Mouse (Mus musculus) midbrain, embryonic 11.5 days (tissue): ENCODE measurements around the gene Gm15217. TPM values are rescaled to one million over a fixed set of nuclear protein-coding genes. Genes with fewer than 3 reads are reported as not detected.

ENCODE experiments used
- ATAC-seq: fragments of 200-750 bp; cut with Nextera tagmentation; 2 replicates; pipeline ENCODE4 v1.8.0; 2017; ENCODE audit warnings: moderate TSS enrichment, moderate library complexity; ENCODE audit not compliant: low FRiP score
- DNase-seq: peaks from one replicate; pipeline ENCODE4 v3.0.0; 2015; ENCODE audit warnings: low spot score; ENCODE audit errors: missing footprints
- H3K27ac ChIP-seq: fragments of 300-500 bp; sonication (generic); 2 replicates; pipeline ENCODE4 v1.5.1; 2014; ENCODE audit warnings: low read depth, low read length
- H3K27me3 ChIP-seq: fragments of 300-500 bp; sonication (generic); 2 replicates; pipeline ENCODE4 v1.6.1; 2014; ENCODE audit warnings: mild to moderate bottlenecking, low read length, moderate library complexity, mixed read lengths; ENCODE audit not compliant: control insufficient read depth, insufficient read depth
- H3K36me3 ChIP-seq: fragments of 300-500 bp; sonication (generic); 2 replicates; pipeline ENCODE4 v1.6.1; 2014; ENCODE audit warnings: mild to moderate bottlenecking, low read length, moderate library complexity, mixed read lengths; ENCODE audit not compliant: control insufficient read depth, insufficient read depth
- H3K4me1 ChIP-seq: fragments of 300-500 bp; sonication (generic); 2 replicates; pipeline ENCODE4 v1.6.1; 2014; ENCODE audit warnings: low read length; ENCODE audit not compliant: control insufficient read depth, insufficient read depth
- H3K4me2 ChIP-seq: fragments of 300-500 bp; sonication (generic); 2 replicates; pipeline ENCODE4 v1.6.1; 2014; ENCODE audit warnings: mild to moderate bottlenecking, moderate library complexity
- H3K4me3 ChIP-seq: fragments of 300-500 bp; sonication (generic); 2 replicates; pipeline ENCODE4 v1.5.1; 2014; ENCODE audit warnings: low read depth, low read length
- H3K9ac ChIP-seq: fragments of 300-500 bp; sonication (generic); 2 replicates; pipeline ENCODE4 v1.6.1; 2014; ENCODE audit warnings: low read length
- H3K9me3 ChIP-seq: fragments of 300-500 bp; sonication (generic); 2 replicates; pipeline ENCODE4 v1.6.1; 2016; ENCODE audit warnings: low read length; ENCODE audit not compliant: control insufficient read depth
- WGBS: fragments of 180-500 bp; shearing (Covaris S2); extraction: QIAGEN DNeasy Blood & Tissue Kit; methylation state at CpG from one replicate; pipeline ENCODE4 v1.1.7; 2014; 5-methylcytosine and 5-hydroxymethylcytosine counted together
- polyA plus RNA-seq: library from polyadenylated mRNA; unstranded; fragments of >200 nt; fragmentation: Nextera tagmentation; extraction: Ambion mirVana; gene quantifications from 2 replicates; pipeline ENCODE4 v1.2.1, GENCODE M21; 2014

Gm15217 gene
- polyA plus RNA-seq, 1 experiment from 2014 or later: not detected

DNA sequence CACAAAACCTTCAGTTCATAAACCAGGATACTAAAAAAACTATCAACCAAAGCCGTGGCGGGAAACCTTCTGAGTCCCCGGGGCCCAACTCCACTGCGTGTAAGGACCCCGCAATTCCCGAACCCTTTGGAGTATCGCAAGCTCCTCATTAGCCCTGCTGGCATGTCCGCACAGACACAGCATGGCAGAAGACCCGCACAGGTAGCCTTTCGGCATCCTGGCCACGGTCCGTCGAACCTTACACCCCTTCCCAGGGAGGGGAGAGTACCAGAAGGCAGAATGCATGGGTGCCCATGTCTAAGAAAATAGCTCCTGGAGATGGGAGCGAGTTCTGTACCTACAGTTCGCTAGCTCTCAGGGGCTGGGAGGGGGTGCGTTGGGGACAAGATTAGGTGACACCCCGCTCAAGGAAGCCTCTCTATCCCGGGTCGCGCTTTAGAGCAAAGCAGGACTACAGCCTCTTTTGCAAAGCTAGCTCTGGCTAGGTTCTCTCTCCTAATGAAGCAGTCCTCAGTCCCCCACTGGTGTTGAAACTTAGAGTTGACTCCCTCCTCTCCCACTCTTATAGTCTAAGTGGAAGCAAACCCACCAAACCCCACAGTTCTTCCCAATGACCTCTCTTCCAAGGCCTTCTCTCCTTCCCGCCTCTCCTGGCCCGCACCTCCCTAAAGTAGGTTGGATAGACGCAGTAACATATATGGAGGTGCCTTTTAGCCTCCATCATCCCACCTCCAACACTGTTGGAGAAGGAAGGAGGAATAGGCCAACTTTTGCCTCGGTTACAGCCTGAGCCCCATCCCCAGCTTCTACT lies 10.4 kb downstream of the Gm15217 start:
- peak overlapping the region; percentile 43 for H3K4me2 ChIP-seq
- ATAC-seq (no peak), DNase-seq (peak; percentile 92)
- H3K27ac ChIP-seq: no peak overlapping the region
- no peak overlapping the region for H3K9ac ChIP-seq
- peaks cover 15% of the 10 kb centered on the region for H3K4me1 ChIP-seq
- H3K36me3 ChIP-seq: no peaks in the 10 kb centered on the region
- H3K27me3 ChIP-seq: peaks cover 73% of the 10 kb centered on the region
- 4% methylated on average over 24 of the region's 24 CpGs for WGBS
- peak overlapping the region; percentile 24 for H3K4me3 ChIP-seq
- H3K9me3 ChIP-seq: no peaks in the 10 kb centered on the region

- peak; percentile 93 for DNase-seq
- Histone ChIP-seq H3K36me3 (no peaks in the 10 kb centered on the region), H3K9me3 (no peaks in the 10 kb centered on the region), H3K4me3 (peak within 1 kb of the TSS; percentile 24), H3K27ac (no peak within 1 kb of the TSS), H3K4me1 (peaks cover 15% of the 10 kb centered on the region), H3K9ac (no peak within 1 kb of the TSS), H3K27me3 (peaks cover 66% of the 10 kb centered on the region), H3K4me2 (peak within 1 kb of the TSS; percentile 43)
- WGBS: 1% methylated on average over 26 of the region's 26 CpGs
- no peak for ATAC-seq
Measured at GRCm38 (mm10) chr14:46390249-46390775, 11.1 kb downstream of the Gm15217 start, which contains the start of gene Bmp4. Gene Bmp4 (minus strand): TSS chr14:46390669.

DNA sequence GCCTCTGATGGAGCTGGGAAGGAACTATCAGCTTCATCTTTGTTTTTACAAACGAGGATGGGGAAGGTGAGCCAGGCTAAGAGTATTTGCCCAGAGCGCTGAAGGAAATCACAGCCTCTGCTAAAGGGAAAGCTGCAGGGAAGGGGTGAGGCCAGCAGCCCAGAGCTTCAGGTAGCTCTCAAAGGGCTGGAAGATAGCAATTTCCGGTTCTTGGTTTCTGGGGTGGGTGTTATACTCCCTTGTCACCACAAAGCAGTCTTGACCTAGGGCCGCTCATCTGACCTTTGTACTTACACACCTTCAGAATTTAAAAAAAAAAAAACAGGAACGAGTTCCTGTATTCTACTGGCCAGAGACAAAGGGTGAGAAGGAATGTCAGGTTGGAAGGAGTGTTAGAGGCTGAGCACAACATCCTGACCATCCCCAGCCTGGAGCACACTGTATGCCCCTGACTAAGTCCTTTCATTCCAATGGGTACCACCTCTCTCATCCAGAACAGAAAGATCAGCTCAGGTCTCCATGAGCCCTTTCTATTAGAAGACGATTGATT lies 12.5 kb downstream of the Gm15217 start:
- Histone ChIP-seq H3K27ac (no peak overlapping the region), H3K4me1 (peaks cover 11% of the 10 kb centered on the region; the same call in 1 of the 2 replicates), H3K4me3 (no peak overlapping the region), H3K36me3 (no peaks in the 10 kb centered on the region), H3K9me3 (no peaks in the 10 kb centered on the region), H3K27me3 (peaks cover 58% of the 10 kb centered on the region), H3K4me2 (no peak overlapping the region), H3K9ac (no peak overlapping the region)
- WGBS: 57% methylated on average over 6 of the region's 6 CpGs
- no peak for ATAC-seq
- DNase-seq: peak; percentile 81

DNA sequence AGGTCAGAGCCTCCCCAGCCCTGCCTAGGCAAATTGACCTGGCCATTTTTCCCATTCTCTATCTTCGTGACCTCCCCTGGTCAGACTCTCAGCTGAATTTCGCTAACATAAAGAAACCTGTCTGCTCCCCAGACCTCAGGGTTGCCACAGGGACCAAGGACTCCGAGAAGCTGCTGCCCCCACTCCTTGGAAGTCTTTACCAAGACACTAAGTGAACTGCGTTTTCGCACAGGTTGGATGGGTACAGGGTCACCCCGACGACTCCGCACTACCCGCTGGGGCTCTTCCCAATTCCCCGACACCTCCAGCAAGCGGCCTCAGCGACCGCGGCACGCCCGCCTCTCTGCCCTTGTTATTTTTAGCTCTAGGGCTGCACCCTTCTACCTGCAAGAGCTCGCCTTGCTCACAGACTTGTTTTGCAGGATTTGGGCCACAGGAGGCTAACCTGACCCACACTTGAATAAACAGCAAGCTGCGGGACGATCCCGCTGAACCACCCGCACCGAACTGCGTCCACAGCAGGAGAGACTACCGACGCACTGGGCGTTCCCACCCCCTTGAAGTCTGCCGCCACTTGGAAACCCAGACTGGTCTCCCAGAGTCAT lies 19.0 kb downstream of the Gm15217 start:
- 2% methylated on average over 27 of the region's 27 CpGs for WGBS
- Histone ChIP-seq H3K27ac (no peak overlapping the region), H3K4me3 (peak overlapping the region; percentile 20; the same call in 1 of the 2 replicates), H3K27me3 (peaks cover 32% of the 10 kb centered on the region), H3K4me1 (peaks cover 4% of the 10 kb centered on the region; the same call in 1 of the 2 replicates), H3K36me3 (no peaks in the 10 kb centered on the region), H3K4me2 (peak overlapping the region; percentile 38), H3K9me3 (no peaks in the 10 kb centered on the region), H3K9ac (no peak overlapping the region; the same call in 1 of the 2 replicates)
- DNase-seq: peak; percentile 92
- ATAC-seq: no peak

GRCm38 (mm10) chr14:46399925-46400324 lies 20.7 kb downstream of the Gm15217 start:
- H3K36me3 ChIP-seq: no peaks in the 10 kb centered on the region
- no peak overlapping the region for H3K27ac ChIP-seq
- H3K9ac ChIP-seq: no peak overlapping the region
- H3K4me2 ChIP-seq: no peak overlapping the region
- ATAC-seq: no peak
- 54% methylated on average over 2 of the region's 2 CpGs for WGBS
- H3K9me3 ChIP-seq: no peaks in the 10 kb centered on the region
- no peak overlapping the region for H3K4me3 ChIP-seq
- peaks cover 4% of the 10 kb centered on the region; the same call in 1 of the 2 replicates for H3K4me1 ChIP-seq
- no peak for DNase-seq
- H3K27me3 ChIP-seq: peaks cover 29% of the 10 kb centered on the region

- Histone ChIP-seq H3K9me3 (no peaks in the 10 kb centered on the region), H3K4me2 (no peak overlapping the region), H3K36me3 (no peaks in the 10 kb centered on the region), H3K4me1 (no peaks in the 10 kb centered on the region), H3K4me3 (no peak overlapping the region), H3K9ac (no peak overlapping the region), H3K27me3 (no peaks in the 10 kb centered on the region), H3K27ac (no peak overlapping the region)
- DNase-seq: no peak
- 93% methylated on average over 3 of the region's 3 CpGs for WGBS
- no peak for ATAC-seq
Measured at GRCm38 (mm10) chr14:46408319-46408718, 29.1 kb downstream of the Gm15217 start.

DNA sequence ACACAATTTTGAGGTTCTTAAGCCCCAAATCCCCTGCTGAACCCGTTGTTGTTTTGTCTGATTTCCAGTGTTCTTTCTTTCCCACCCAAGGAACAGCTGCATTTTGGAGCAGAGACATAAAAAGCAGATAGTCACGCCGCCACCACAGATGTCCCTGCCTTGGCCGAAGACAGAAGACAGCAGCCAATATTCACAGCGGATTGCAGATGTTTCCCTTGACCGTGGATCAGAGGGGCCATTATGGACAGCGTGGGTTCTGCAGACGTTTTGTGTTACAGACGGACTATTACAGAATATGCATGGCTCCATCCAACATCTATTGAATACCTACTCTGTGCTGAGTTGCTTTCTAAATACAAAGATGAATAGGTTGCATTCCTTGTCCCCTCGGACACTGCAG lies 29.8 kb downstream of the Gm15217 start:
- DNase-seq (no peak), ATAC-seq (no peak)
- no peaks in the 10 kb centered on the region for H3K9me3 ChIP-seq
- no peak overlapping the region for H3K9ac ChIP-seq
- no peaks in the 10 kb centered on the region for H3K4me1 ChIP-seq
- H3K36me3 ChIP-seq: no peaks in the 10 kb centered on the region
- H3K27ac ChIP-seq: no peak overlapping the region
- 87% methylated on average over 10 of the region's 10 CpGs for WGBS
- no peak overlapping the region for H3K4me2 ChIP-seq
- no peaks in the 10 kb centered on the region for H3K27me3 ChIP-seq
- no peak overlapping the region for H3K4me3 ChIP-seq

DNA sequence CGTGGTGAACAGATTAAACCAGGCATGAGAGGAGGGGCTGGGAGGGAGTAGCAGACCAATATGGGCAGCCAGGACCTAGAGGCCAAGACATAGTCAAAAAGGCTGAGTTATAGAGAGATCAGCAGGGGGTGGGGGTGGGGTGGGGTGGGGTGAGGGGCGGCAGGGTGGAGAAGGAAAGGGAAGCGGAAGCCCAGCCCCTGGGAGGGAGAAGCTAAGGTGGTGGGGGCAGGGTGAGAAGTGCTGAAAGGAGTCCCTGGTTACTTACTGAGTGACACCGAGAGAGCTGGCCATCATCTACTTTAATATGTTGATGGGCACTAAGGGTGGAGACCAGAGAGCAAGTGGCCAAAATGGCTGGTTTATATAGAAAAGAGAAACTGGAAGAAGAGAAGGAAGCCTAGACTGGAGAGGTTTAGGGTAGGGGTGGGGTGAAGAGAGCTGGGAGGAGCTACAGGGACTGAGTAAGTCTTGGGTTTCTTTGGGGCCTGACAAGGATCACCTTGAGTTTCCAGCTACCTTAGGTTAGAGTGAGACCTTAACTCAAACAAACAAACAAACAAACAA lies 31.4 kb downstream of the Gm15217 start:
- no peaks in the 10 kb centered on the region for H3K9me3 ChIP-seq
- H3K27me3 ChIP-seq: no peaks in the 10 kb centered on the region
- H3K4me3 ChIP-seq: no peak overlapping the region
- H3K27ac ChIP-seq: no peak overlapping the region
- WGBS: 53% methylated on average over 4 of the region's 4 CpGs
- ATAC-seq: no peak
- no peaks in the 10 kb centered on the region for H3K36me3 ChIP-seq
- H3K4me2 ChIP-seq: no peak overlapping the region
- H3K9ac ChIP-seq: no peak overlapping the region
- no peak for DNase-seq
- no peaks in the 10 kb centered on the region for H3K4me1 ChIP-seq
